Mouse (Mus musculus) B cell, adult 2 months (primary cell): ENCODE data around the gene Aldh1a1.
"Not testable (repeated sequence)": the region's sequence is repeated elsewhere in the genome, so short reads cannot be mapped to it uniquely, and the experiment has no call there.

Experiments
- DNase-seq, 2 experiments: peaks; one replicate each; pipeline ENCODE4 v3.0.0; 2022

Aldh1a1 gene

DNA sequence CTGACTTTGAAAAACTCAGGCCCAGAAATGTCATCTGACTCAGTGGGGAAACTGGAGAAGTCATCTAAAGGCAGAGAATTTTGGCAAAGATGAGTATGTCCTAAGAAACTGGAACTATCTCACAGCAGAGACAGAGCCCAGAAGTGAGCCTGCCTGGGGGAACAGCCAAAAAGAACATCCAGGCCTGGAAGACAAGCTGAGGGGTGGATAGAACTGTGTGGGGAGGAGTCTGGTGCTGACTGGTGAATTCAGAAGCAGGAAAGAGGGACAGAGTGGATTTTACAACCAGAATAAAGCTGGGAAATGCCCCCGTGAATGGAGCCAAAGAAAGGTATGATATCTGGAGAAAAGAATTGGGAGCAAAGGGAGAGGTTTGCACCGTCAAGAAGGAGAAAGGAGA lies at the start of gene Aldh1a1:
Gene Aldh1a1 (plus strand): TSS at position 225 of the 400 bp plus-strand sequence.
- no peak for DNase-seq

DNA sequence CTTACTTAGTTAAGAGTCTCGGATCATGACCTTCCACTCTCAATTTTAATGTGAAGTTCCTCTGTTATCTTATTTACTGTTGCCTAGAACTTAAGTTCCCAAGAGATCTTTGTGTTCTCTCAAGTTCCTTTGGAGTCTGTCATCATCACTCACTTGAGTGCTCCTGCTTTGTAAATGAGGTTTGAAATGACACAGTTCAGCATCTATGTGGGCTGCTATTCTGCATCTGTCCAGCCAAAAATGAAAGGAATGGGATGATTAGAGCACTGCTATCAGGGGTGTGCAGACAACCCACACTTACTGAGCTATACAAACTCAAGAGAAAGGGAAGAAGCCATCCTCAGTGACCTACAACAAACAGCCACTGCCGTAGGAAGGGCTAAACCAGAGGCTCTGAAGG lies 44.7 kb upstream of the Aldh1a1 start:
- no peak for DNase-seq

DNA sequence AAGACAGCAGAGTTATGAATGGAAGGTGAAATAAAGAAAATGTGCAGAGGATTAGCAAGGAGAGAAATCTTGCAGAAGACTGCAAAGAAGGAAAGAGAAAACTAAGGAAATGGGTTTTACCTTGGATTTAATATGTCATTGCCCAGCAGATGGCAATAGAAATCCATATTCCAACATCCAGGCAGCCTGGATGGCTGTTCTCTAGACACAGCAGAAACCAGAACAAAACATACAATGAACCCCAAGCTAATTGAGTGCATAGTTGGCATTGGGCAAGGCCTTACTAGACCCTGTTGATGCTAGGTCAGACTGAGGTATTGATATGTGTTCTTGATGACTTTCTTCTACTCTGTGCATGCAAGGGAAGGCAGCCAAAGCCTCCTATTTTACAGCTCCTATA lies 43.0 kb upstream of the Aldh1a1 start:
- DNase-seq: no peak

DNA sequence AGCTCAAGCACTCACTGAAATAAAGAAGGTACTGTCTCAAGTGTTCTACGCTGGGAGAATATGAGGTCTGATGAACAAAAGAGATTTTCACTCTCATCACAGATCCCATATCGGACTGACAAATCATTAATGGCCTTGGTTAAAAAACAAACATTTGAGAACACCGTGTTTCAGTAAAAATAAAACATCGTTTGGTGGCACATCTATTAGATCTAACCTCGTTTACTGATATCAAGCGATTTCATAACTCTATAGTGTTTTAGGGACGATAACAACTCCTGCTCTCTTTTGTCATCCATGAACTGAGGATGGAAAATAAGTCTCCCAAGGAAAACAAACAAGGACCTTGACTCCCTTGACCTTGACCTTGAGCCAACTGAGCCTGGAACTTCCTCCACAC lies 41.5 kb upstream of the Aldh1a1 start:
- DNase-seq: no peak

DNA sequence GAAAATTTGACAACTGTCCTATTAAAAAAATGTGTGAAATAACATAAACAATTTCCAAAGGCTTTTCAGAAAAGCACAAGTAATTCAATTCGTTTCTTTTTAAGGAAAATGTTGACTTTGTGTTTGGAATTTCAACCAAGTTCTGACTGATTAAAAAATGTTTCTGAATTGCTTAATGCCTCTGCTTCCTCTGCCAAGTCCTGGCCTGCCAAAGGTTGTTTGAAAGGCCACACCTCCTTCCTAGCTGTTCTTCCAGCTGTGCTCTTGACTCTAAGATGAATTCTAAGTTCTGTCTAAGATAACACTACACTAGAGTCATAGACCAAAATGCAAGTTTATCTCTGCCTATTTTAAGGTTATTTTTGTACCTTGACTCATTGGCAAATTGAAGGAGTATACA lies 8.0 kb upstream of the Aldh1a1 start:
- no peak for DNase-seq

DNA sequence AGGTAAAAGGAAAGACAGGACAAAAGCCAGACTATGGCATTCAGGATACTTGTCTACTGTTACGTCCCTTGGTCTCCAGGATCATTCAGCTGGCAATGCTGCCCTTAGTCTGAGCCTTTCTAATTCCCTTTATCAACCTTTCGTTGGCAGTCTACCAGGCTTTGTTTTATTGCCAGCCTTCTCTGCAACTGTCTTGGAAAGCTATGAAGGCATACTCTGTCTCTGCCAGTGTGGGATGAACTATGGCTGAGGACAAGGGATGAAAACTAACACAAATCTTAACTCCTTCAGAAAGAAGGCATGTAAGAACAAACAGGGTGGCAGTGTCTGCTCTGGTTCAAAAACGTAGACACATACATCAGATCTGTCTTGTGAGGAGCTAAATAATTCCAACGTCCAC lies 565 bp upstream of the Aldh1a1 start:
- no peak for DNase-seq

DNA sequence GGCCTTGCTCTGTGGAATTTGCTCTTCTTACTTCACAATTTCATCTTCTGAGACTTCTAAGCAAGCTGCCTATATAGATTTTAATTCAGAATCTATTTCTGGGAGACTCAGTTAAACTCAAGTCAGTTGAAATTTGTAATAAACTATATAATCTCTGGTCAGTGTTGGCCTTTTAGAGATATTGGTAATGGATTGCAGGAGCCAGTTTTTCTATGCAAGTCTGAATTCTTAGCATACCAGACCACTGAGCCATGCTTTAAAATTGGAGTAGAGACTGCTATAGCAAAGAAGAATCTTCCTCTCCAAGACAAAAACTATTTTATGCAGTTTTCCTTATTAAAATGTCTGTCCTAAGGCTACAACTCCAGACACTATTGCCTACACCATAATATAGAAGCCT lies 4.0 kb downstream of the Aldh1a1 start:
- no peak for DNase-seq

DNA sequence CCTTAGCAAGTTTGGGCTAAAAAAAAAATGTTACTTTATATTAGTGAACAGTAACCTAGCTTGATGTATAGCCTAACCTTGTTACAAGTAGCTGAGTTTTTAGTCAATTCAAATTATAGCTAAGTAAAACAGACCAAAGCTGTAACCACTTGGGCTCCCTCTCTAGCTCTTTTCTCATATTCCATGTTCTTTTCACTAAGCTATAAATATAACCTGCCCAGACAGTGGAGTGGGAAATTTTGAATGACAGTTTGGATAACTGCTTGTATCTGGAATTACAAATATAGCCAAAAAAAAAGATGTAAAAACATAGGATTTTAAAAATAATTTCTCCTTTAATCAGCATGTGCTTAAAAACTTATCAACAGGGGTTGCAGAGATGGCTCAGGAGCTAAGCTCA lies 12.8 kb downstream of the Aldh1a1 start:
- no peak for DNase-seq

DNA sequence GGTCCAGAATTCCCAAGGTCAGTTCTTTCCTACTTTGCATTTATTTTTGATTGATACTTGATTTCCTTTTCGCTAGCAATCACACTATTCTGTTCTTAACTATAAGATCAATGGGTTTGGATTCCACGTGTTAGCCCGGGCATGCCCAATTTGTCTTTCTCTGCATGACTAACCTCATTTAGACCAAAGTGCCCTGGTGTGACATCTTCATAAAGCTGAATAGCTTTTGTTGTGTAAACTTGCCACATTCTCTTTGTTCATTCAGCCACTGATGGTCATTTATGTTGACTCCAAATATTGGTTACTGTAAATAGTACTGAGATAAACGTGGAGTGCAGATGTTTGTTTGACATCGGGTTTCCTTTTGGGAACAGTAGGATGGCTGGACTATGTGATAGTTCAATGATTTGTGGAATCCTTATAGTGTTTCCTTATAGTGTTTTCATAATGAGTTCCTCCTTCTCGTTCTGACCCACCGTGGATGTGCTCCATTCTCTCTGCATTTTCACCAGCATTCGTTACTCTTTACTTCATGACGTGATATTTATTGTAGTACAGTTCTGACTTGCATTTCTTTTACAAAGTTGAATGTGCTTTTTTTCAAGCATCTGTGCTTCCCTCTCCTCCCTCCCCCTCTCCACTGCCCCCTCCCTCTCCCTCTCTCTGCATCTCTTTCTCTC lies 14.6 kb downstream of the Aldh1a1 start:
- no peak for DNase-seq

DNA sequence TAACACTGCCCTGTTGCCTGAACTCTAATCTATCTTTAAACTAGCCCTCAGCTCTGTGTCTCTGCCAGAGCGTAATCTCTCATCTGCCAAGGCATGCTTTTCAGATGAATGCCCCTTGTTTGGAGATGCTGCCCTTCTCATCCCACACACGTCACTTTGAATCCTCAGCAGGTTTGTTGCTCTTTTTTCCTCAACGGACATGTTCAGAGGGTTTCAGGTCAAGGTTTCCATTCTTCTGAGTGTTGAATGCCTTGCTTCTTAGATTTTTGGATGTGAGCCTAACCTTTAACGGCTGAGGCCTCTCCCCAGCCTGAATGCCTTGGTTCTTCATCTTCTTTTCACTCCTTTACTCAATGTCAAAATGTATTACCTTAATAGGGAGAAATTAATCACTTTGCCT lies 16.1 kb downstream of the Aldh1a1 start:
- DNase-seq: no peak

DNA sequence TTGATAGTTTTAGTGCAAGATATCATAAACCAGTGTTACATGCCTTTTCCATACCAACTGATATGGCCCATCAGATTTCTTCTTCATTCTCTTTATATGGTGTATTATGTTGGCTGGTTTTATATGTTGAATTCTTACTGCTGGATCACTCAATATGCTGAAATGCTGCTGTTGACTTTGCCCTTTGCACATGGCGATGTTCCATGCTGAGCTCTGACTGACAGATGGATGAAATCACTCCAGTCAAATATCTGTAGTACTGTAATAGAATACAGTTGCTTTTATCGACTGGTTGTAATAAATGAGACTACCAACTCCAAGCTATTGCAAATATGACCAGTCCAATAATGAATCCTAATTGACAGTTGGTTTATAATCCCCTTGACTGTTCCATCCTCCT lies 19.5 kb downstream of the Aldh1a1 start:
- no peak for DNase-seq

DNA sequence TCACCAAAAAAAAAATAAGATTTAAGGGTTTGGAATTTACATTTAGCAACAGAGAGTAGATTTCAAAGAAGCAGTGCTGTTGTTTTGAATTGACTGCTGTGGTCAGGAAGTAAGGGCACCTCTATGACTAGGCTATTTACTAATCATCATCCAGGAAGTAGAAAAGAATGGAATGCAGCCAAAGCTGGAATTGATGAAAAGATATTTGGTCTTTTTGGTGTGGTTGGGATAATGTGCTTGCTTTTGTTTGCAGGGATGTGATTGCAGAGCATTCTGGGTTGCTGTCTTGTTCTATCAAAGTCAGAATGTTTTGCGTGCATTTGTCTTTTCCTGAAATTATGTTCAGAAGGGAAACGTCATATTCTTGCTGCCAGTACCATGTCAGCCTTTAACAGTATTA lies 20.7 kb downstream of the Aldh1a1 start:
- no peak for DNase-seq

DNA sequence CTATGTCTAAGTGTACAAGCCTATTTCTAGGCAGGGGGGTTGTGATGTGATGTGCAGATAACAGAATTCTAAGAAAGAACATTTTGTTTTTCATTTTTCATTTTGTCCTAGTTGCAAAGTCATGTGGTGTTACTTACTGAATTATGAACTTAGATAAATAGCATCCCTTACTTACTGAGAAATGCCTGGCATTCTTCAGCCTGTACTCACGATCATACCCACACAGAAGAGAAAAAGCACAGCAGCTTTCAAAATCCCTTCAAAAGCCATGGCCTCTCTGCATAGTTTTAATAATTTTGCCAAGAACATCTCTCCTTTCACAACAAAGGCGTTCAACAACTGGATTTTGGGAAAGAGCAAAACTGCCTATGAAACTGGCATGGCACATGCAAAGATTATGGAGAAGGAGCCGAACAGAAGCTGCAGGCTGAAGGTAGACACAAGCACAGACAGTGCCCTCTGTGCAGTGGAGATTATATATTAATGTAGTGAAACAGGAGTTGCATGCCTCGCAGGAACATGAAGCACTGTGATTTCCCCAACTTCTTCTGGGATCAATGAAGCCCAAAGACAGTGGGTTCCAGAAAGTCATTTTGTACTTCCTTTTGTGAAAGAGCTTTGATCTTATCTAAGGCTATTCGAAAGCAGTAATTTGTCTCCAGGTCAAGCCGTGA lies 21.3 kb downstream of the Aldh1a1 start:
- no peak for DNase-seq

DNA sequence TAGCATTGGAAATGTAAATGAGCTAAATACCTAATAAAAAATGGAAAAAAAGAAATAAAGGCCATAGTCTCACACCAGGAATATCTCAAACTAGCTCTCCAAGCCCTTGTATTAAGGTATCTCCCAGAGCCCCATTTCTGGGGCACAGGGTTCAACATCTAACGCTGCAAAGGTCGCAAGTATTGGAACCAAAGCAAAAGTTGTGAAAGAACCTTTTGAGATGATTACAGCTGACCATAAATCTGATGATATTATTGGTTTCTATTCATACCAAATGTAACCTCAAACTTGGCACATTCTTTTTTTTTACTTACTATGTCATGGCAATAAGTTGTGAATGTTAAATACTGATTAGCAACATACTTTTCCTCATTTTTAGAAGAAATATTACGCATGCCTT lies 24.0 kb downstream of the Aldh1a1 start:
- no peak for DNase-seq

DNA sequence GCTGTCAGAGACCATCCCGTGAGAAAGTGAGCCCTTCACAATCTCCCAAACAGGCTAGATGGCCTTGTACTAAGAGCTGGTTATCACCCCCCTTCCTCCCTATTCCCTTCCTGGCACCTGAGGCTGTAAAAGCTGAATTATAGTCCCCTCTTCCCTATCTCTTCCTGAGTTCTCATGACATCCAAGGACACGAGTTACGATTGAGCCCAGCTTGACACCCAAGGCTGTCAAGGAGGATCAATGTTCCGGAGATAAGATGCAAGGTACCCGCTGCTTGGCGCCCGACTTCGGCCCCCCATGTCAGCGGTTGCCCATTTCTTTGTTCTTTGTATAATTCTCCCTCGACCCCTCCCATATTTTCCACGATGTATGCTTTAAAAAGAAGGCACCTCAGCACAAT lies 36.6 kb downstream of the Aldh1a1 start:
- not testable (repeated sequence) for DNase-seq

DNA sequence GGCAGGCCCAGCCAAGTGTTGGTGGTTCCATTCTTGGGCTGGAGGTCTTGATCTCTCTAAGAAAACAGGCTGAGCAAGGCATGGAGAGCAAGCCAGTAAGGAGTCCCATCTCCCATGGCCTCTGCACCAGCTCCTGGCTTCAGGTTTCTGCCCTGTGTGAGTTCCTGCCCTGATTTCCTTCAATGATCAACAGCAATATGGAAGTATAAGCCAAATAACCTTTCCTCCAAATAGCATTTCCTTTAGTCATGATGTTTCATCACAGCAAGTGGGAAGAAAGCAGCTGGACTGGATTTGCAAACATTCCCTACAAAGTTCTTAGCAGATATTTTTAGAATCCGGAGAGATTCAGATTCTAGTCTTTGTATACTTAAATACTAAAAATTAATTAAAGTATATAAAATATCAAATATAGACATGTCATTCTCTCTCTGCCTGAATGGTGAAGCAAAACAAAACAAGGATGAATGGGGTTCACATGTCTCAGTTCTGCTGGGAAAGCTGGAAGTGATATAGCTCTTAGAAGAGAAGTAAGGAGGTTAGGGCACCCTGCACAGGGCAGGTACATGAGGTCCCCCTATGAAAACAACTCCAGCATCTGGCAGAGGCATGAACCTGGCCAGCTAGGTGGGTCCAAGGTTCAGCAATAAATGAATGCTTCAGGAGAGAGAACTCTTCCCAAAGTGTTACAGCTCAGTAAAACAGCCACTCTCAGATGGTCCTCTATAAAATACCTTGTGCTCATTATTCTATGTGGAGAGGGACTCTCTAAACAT lies 37.6 kb downstream of the Aldh1a1 start:
- DNase-seq: no peak

DNA sequence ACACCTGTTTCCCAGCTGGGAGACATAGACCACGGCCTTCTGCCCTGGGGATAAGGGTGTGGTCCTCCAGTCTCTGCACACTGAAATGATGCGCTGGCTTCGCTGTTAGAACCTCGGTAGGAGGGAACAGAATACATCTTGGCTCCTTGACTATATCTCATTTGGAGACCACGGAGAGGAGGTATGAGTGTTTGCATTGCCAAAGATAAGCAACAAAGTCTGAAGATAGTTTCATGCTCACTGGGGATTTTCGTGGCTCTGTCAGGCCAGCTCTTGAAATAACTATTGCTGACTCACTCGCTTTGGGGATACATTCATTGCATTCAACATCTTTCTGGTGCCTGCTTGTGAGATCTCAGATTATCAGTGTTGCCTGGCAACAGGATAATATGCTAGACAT lies 44.0 kb downstream of the Aldh1a1 start:
- no peak for DNase-seq

DNA sequence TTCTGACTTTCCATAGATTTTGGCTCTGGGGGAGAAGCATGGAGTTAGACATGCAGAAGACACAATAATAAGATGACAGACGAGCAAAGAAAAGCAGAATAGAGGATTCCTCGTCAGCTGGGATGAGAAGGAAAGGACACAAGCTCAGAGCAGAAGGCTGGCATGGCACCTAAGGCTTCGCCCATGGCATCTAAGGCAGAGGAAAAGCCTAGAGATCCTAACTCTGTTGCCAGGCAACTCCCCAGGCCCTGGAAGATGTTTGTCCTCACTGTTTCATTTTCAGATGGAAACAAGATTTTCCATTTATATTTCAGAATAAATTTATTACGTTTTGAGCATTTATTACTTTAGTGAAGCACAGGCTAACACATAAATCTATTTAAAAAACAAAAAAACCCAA lies 48.5 kb downstream of the Aldh1a1 start:
- no peak for DNase-seq

DNA sequence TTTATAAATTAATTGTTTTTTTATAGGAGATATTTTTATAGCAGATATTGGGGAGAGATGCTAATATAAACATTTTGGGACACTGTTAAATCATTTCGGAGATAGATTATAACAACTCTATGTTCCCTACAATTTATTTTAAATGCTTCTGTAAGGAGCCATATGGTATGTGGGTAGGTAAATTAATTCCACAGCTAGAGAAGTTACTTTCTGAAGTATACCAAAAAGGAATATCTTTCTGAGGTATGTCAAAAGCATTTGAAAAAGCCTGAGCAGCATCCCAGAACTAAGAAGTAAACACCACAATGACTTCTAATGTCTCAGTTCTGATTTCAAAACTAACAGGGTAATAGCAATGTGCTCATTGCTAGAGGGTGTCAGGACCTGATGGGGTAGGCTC lies 49.4 kb downstream of the Aldh1a1 start:
- DNase-seq: no peak

DNA sequence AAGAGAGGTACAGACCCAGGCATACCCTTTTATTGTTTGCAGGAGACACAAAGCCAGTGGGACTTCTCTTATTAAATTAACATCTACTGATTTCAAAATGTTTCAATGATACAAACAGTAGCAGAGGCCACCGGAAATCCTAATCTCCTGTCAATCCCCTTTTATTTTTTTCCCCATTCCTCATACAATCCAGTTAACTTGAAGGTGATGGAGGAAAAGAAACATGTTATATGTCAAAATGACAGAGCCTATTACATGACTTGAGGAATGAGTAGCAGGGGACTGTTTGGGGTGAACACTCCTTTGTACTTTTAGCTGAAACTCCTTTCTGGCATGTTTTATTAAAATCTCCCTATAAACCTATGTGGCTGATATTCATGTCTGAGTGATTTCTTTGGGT lies 51.3 kb downstream of the Aldh1a1 start:
- DNase-seq: no peak

DNA sequence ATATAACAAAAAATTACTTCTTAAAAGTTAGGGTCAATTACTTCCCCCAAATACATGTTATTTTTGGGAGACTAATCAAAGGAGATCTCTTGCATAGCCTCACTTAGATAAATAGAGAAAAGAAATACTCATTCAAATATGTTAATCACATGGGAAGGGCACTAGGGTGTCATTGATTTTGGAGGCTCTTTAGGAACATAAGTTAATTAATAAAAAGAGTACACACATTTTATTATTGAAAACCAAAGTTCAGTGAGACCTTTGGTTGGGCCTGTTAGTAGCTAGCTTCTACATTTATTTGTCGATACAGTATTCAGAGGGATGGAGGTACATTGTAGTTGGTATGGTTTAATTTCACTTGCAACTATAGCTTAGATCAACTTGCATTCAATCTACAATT lies 52.4 kb downstream of the Aldh1a1 start:
- no peak for DNase-seq

DNA sequence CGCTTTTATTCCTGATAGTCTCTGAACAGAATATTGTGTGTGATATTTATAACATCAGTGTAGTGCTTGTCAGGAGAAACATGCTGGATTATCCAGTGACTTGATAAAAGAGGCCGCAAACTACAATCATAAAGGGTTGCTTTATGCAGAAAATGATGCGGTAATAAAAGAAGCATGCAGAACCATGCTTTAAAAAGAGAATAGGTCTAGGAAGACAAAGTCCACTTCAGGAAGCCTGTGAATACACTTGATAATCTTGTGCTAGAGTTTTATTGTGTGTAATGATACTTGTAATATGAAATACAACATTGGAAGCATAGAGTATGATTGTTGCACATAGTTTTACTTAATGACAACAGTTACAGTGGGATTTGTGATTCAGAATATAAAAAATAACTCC lies 54.5 kb downstream of the Aldh1a1 start:
- DNase-seq: no peak

DNA sequence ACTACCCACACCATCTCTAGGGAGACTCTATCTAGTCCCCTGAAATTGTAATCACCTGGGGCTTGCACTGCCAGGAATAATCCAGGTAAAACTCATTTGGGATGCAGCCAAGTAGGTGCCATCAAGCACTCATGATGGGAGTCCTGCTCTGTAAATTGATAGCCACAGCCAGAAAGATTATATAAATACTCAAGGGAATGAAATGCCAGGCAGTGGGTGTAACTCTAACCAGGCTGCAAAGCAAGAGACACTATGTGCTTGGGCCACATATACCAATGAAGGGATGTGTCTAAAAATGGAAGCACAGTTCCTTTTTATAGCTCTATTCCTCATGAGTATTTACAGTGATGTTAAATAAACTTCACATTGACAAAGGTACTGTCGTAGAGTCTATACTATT lies 56.9 kb downstream of the Aldh1a1 start:
- DNase-seq: no peak

DNA sequence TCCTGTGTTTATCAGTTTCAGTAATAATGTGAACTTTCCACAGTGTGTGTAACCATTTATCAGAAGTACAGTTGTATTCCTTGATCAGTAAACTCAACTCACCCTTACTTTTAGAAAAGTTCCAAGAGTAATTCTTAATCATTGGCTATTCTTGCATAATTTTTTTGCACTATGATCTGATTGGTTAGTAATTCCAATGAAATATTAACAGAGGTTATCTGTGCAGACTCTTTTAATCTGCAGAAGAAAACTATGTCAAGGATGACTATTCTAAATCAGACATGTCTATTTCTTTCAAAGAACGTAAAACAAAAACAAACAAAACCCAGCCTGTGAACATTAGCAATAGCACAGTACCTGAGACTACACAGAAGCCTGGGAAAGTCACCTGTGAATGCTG lies 62.9 kb downstream of the Aldh1a1 start:
- DNase-seq: no peak
